Mouse (Mus musculus) embryo, embryonic 11.5 days (tissue): ENCODE results near the gene Tmco2.
"Not testable (repeated sequence)": the region's sequence is repeated elsewhere in the genome, so short reads cannot be mapped to it uniquely, and the experiment has no call there.

ENCODE experiments used
- DNase-seq: peaks from one replicate; pipeline ENCODE4 v3.0.0-alpha.2; 2012; ENCODE audit warnings: low read depth, low spot score

The Tmco2 gene

DNA sequence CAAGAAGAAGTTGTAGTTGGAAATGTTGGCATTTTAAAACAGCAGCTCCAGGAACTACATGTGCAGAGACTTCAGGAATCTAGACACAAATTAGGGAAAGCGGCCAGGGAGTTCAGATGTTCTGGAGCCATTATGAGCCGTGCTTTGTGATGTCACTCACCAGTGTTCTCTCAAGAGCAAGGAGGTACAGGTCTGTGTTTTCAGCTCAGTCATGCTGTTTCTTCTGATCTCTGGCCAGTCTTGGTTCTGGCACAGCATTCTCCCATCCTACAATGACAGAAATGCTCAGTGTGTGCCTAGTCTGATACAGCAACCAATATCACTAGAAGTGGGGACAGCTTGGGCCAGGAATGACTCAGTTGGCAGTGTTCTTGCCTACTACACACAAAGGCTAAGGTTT is at the start of gene Tmco2:
Gene Tmco2 (minus strand): TSS at position 101 of the 400 bp plus-strand sequence.
- DNase-seq, result no peak

DNA sequence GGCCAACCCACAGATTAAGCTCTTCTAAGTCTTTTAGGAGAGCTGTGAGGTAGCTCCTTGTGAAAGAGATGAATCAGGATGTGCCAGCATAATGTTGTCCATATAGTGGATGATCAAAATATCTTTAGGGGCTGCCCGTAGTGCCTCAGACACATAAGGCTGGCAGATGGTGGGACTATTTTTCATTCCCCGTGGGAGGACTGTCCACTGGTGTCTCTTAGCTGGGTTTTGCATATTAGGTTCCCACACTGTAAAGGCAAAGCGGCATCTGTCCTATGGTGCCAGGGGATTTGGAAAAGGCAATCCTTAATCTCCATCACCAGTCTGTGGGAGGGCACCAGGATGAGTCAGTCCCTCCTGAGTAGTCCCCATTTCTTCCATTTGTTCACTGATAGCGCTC is 5.7 kb downstream of the Tmco2 start:
- no peak for DNase-seq

DNA sequence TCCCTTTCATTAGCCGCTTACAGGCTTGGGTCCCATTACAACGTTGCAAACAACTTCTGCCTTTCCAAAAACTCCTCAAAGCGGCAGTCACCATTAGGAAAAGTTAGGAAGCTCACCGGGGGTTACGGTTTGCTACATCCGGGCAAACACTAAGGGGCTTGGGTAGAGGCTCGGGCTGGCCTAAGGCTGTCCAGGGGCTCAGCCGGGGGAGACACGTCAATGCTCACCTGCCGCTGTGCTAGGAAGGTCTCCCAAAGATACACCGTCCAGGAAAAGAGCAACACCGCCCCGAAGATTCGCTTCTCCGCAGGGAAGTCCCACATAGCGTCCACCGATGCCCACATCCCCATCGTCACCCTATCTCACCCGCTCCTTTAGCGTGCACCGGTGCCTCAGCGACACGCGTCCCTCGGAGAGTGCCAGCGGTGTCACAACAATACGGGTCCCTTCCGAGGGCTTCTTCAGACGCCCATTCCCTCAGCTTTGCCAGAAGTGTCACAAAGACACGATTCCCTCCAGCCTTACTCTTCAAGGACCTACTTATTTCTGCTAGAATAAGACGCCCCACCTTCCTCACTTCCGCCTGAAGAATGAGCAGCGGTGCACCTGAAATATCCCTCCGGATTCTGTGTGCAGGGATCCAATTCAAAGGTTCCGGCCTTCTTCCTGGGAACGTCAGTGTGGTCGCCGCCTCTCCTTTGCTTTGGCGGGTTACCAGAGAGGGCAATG is 11.2 kb downstream of the Tmco2 start, which contains the start of gene Zmpste24:
Gene Zmpste24 (minus strand): TSS at position 592 of the 729 bp plus-strand sequence.
- DNase-seq, result peak; percentile 86

DNA sequence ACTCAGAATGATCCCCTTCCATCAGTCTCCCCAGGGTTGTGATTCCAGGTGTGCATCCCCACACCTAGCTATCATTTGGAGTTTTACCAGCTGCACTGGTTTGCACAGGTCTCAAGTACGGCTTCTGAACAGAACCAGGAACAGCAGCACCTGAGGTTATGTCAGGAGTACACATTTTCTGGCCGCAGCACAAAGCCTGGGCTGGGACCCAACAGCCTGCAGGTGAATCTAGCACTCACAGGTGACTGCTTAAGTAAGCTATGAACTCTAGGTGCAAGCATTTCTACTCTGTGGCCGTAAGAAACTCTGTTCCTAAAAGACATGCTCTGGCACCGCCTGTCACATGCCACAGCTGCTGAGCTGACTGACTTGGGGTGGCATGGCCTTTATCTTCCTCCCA is 18.8 kb downstream of the Tmco2 start:
- no peak for DNase-seq

DNA sequence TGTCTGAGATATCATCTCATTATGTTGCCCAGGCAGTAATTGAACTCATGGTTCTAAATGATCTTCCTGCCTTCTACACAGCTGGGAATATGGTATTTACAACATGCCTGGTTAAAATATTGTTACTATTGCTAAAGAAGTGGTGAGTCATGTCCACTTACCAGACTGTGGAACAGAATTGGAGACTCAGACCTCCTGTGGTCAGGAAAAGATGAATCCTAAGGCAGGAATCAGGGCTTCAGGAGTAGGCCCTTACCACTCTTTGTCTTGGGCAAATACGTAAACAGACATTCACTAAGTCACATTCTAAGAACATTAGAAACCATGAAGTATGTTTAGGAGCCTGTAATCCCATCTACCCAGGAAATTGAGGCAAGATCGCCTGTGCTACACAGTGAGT is 20.3 kb downstream of the Tmco2 start:
- no peak for DNase-seq

DNA sequence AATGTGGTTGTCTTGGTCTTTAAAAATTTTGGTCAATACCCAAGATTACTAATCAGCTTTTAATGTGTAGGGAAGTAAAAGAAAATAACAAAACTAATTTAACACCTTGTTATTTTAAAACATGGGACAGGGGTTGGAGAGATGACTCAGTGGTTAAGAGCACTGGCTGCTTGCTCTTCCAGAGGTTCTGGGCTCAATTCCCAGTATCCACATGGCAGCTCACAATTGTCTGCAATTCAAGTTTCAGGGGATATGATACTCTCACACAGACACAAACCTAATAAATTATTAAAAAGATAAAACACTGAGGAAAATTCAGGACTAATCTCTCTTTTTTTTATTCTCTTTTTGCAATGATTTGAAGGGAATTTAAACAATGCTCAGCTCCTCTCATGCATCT is 24.5 kb downstream of the Tmco2 start:
- no peak for DNase-seq

DNA sequence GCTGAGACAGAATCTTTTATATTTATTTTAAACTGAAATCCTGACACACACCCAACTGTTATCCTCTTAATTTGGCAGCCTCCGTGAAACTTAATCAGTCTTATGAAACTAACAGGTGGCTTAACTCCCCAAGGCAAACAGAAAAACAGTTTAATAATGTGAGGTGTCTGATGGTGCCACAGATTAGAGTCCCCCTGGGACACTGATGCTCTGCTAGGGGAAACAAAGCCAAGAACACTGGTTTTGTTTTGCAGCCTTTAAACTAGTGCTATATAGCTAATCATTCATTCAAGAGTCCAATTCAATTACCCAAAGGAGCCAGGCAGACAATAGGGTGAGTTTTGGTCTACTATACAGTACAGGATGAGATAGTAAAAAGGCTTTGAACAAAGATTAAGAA is 28.6 kb downstream of the Tmco2 start:
- DNase-seq, result no peak

DNA sequence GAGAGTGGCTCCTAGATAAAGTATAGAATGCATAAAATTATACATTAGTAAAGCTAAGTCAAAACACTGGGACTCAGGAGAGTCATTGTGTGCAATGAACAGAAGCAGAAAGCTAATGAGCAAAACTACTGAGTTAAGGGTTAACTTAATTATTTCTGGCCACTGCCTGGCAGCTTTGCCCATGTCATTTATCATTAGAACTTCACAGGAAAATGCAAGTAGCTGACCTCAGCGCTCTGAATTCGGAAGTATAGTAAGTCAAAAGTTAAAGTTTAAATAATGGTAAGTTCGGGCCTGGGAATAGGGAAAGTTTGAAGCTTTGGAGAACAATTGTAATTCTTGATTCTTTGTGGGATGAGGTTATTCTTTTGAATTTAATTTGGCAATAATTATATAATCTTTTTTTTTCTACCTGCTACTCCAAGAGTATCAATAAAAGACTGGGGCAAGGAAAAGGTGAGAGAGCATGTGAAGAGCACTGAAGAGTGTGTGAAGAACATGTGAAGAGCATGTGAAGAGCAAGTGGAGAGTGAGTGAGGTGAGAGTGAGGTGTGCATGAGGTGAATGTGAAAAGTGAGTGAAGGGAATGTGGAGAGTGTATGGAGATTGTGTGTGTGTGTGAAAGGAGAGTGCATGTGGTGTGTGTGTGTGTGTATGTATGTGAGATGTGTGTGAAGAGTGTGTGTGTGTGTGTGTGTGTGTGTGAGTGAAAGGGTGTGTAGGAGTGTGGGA is 30.9 kb downstream of the Tmco2 start:
- DNase-seq, result no peak

DNA sequence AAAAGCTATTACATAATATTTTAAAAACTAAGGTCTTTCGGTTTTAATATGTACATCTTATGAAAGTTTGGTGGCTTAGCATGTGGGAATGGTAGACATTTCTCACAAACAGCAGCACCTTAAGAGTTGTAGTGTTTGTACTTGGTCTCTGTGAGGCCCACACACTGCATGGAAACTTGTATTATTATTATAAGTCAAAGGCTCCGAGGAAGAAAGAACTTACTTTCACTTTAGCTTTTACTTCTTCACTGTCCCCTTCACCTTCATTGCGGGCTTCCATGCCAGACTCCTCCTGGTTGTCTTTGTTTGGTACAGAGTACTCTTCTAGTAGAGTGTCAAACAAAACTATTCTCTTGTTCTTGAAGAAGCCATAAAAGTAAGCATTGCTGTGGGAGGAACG is 34.8 kb downstream of the Tmco2 start:
- DNase-seq, result no peak

DNA sequence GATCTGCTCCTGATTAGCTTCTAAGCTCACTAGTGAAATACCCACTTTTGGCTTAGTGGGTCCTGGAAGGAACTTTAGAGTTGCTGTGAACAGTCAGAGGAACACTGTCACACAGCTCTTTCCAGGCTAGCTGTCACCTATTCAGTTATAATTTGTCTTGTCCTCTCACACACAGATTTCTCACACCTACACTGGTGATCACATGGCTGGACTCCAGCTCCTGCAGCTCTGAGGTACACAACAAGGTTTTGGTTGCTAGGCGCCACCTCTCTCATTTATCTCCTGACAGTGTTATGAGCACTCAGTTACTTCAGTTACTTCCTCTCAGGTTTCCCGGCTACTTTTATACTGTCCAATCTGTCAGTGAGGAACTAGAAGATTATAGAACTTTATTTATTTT is 43.7 kb downstream of the Tmco2 start:
- no peak for DNase-seq

DNA sequence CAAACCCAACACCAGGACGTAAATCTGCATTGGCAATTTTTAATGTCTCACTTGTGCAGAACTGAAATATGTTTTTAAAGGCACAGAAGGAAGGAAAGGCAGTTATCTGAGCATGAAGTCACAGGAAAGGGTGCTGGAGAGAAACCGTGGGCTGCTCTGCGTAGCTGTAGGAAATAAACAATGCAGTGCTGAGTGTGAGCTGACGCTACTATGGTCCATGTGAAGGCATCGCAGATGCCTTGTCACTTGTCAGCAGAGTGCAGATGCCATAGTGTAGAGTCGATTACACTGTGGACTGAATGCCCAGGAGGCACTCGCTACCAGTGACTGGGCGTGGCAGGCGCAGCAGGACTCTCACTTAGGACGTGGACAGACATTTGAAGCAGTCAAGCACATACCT is 49.8 kb downstream of the Tmco2 start:
- not testable (repeated sequence) for DNase-seq

DNA sequence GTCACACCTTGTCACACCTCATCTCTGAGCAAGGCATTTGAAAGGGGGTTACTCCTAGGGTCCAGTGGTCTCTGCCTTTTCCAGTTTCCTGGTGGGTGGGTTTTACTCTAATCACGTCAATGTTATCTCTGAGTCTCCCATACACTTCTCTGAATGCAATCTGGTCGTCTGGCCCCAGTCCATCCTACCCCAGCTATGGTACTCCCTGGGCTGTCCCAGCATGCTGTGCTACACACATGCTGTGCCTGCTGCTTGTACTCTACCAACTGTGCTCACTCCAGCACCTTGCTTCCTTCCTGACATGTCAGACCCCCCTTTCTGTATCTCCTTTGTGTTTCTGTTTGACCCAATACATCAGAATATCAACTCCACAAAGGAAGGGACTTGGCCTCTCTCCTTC is 52.0 kb downstream of the Tmco2 start:
- DNase-seq, result no peak

DNA sequence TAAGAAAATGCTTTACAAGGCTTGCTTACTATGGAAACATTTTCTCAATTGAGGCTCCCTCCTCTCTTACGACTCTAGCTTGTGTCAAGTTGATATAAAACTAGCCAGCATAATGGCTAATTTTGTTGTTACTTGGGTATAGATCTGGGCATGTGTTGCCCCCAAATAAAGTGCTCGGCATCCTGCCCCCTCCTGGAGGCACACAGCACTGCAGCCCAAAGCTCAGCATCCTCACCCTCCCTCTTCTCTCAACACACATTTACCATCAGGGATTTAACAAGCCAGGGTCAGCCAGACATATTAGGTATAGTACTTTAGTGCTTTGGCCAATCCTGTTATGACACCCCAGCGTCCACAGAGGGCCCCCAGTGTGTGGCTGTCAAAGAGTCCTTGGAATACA is 52.7 kb downstream of the Tmco2 start:
- DNase-seq, result no peak
